Mouse (Mus musculus): ENCODE data around the gene G3bp1.

- TF ChIP-seq CTCF (IDR thresholded peaks at IDR 0.05), result no peak
- TF ChIP-seq POLR2A (IDR thresholded peaks at IDR 0.05; ENCODE audit: insufficient read depth, low read depth, low read length), result no peak
- TF ChIP-seq EP300 (IDR thresholded peaks at IDR 0.05; ENCODE audit: insufficient read depth, low read depth, low read length), result 0 out of 2 replicates have a peak, but pooled peaks have one; percentile 34
Observed at GRCm38 (mm10) chr11:55468012-55468411, 1.5 kb upstream of the G3bp1 start.
